Mouse (Mus musculus): Measurements from ENCODE around the gene Sprtn. TPM values are rescaled to one million over a fixed set of nuclear protein-coding genes. Genes with fewer than 3 reads are reported as not detected.

The Sprtn gene
- total RNA-seq, 2 experiments from 2014 or later = 6.6 to 8.8 TPM

DNA sequence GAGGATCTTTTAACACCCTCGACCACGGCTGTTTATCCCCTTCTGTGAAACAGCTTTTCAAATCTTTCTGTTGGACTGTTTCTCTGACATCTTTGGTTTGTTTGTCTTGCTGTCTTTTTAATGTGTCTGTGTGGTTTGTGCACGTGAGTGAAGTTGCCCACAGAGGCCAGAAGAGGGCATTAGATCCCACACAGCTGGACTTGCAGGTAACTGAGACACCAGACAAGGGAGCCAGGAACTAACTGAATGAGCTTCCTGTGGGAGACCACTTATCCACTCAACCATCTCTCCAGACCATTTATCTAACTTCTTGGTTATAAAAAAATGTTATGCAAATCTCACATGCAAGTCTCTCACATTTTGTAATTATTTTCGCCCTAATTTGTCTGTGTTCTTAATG, 33.0 kb downstream of the Sprtn start:
- intact Hi-C loops (cut with DNase I; ENCODE audit: low total_unique reads) = no loop called here

DNA sequence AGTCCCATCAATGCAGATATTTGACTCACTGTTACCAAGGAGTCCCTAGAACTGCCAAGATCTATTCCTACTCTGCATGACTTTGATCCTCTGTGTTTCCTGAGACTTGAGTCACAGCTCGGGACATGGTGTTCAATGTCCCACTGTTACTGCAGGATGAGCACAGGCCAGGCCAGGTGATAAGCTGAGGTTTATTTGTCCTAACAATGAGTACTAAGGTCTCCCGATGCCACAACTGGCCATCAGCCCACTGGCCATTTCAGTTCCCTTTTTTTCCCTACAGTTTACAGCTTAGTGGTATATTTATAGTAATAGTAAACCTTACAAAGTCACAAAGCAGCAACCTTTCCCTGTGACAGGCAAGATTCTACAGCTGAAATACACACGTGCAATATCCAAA, 34.7 kb downstream of the Sprtn start:
- DNase-seq = no peak
- intact Hi-C loops (cut with DNase I; ENCODE audit: low total_unique reads) = no loop called here

More for the DNA sequence above, 33.0 kb downstream of the Sprtn start:
- DNase-seq = no peak

- no peak for DNase-seq
- intact Hi-C loops (cut with DNase I; ENCODE audit: low total_unique reads) = no loop called here
Measured at GRCm38 (mm10) chr8:124935116-124935515, 37.4 kb downstream of the Sprtn start.

- no peak for DNase-seq
- intact Hi-C loops (cut with DNase I; ENCODE audit: low total_unique reads) = no loop called here
Measured at GRCm38 (mm10) chr8:124936699-124937098, 39.0 kb downstream of the Sprtn start.

GRCm38 (mm10) chr8:124937293-124937692, 39.6 kb downstream of the Sprtn start:
- intact Hi-C loops (cut with DNase I; ENCODE audit: low total_unique reads) = no loop called here

GRCm38 (mm10) chr8:124943801-124944200, 46.1 kb downstream of the Sprtn start:
- DNase-seq = no peak
- intact Hi-C loops (cut with DNase I; ENCODE audit: low total_unique reads) = loop anchor here (10.0 kb wide), 1 partner anchor 49 kb away; the partner anchor contains the start of genes Exoc8 and Sprtn

More at GRCm38 (mm10) chr8:124937293-124937692, 39.6 kb downstream of the Sprtn start:
- DNase-seq = no peak

DNA sequence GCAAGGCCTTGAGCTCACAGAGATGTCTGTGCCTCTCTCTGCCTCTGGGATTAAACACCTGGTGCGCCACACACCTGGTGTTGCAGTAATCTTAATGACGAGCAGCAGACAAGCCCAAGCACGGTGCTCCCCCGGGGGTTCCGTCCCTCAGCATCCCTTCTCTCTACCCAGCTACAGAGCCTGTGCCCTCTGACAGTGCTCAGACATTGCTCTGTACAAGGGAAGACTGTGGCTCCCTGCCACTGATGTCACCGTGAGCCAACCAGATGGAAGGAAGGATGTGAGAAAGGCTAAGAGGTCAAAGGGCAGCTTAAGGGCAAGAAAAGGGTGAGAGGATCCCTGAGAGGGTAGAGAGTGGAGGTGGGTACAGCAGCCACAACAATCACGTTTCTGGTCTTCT, 46.7 kb downstream of the Sprtn start:
- no peak for DNase-seq

GRCm38 (mm10) chr8:124947865-124948732, 50.4 kb downstream of the Sprtn start:
- intact Hi-C loops (cut with DNase I; ENCODE audit: low total_unique reads) = loop anchor here (5.0 to 10.0 kb wide), 2 partner anchors 36 to 53 kb away; partner anchors contain the start of genes Exoc8 and Sprtn
- peak; percentile 47 for DNase-seq

More for the DNA sequence above, 46.7 kb downstream of the Sprtn start:
- intact Hi-C loops (cut with DNase I; ENCODE audit: low total_unique reads) = loop anchor here (10.0 kb wide), 1 partner anchor 50 kb away; the partner anchor contains the start of genes Exoc8 and Sprtn

DNA sequence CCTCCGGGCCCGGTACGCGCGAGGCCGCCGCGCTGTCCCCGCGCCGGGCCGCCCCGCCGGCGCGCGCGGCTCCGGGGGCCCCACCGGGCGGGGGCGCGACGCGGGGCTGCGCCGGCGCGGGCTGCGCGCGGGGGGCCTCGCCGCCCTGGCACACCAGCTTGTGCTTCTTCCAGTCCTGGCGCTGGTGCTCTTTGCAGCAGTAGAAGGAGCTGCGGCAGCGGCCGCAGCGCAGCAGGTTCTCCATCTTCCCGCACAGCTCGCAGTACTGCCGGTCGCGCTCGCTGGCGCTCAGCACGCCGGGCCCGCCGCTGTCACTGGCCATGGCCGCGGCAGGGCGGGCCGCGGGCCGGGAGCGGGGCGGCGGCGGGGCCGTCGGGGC, 51.0 kb downstream of the Sprtn start:
- peak; percentile 25 for DNase-seq
- intact Hi-C loops (cut with DNase I; ENCODE audit: low total_unique reads) = loop anchor here (5.0 to 10.0 kb wide), 2 partner anchors 36 to 54 kb away; partner anchors contain the start of genes Exoc8 and Sprtn

- peak; percentile 82 for DNase-seq
- intact Hi-C loops (cut with DNase I; ENCODE audit: low total_unique reads) = loop anchor here (5.0 to 10.0 kb wide), 3 partner anchors 37 to 63 kb away; partner anchors contain the start of genes Exoc8, Sprtn and Tsnax
Measured at GRCm38 (mm10) chr8:124949209-124950068, 51.8 kb downstream of the Sprtn start, which contains the start of gene Egln1. Egln1 (minus strand) TSS chr8:124949324.

- intact Hi-C loops (cut with DNase I; ENCODE audit: low total_unique reads) = loop anchor here (5.0 kb wide), 1 partner anchor 62 kb away; the partner anchor contains the start of gene Tsnax
- DNase-seq = no peak
Measured at GRCm38 (mm10) chr8:124950069-124950456, 52.4 kb downstream of the Sprtn start.

- intact Hi-C loops (cut with DNase I; ENCODE audit: low total_unique reads) = loop anchor here (5.0 kb wide), 1 partner anchor 61 kb away; the partner anchor contains the start of gene Tsnax
- DNase-seq = no peak
Measured at GRCm38 (mm10) chr8:124950865-124951264, 53.2 kb downstream of the Sprtn start.

- intact Hi-C loops (cut with DNase I; ENCODE audit: low total_unique reads) = loop anchor here (5.0 kb wide), 1 partner anchor 59 kb away; the partner anchor contains the start of gene Tsnax
Measured at GRCm38 (mm10) chr8:124953188-124953587, 55.5 kb downstream of the Sprtn start.

GRCm38 (mm10) chr8:124954572-124955082, 56.9 kb downstream of the Sprtn start:
- no peak for DNase-seq
- intact Hi-C loops (cut with DNase I; ENCODE audit: low total_unique reads) = loop anchor here (5.0 kb wide), 1 partner anchor 58 kb away; the partner anchor contains the start of gene Tsnax

More at GRCm38 (mm10) chr8:124953188-124953587, 55.5 kb downstream of the Sprtn start:
- DNase-seq = no peak

Other genes with a start within 250 kb of the Sprtn start
- 10 to 100 TPM; 21.4 to 25.8 TPM for gene 2310022B05Rik, start 234.5 kb upstream of the Sprtn start, total RNA-seq (2021)
- gene Ttc13, start 175.9 kb upstream of the Sprtn start, total RNA-seq (2021) = 10 to 100 TPM; 16.9 to 22.3 TPM
- 1 to 10 TPM; 2.8 to 3.3 TPM for gene Arv1, start 175.7 kb upstream of the Sprtn start, total RNA-seq (2021)
- under 1 TPM; 0.66 to 1.00 TPM for gene Fam89a, start 146.1 kb upstream of the Sprtn start, total RNA-seq (2021)
- gene Trim67, start 104.8 kb upstream of the Sprtn start, total RNA-seq (2021) = under 1 TPM; 0.07 to 0.18 TPM
- gene Gnpat, start 34.9 kb upstream of the Sprtn start, total RNA-seq (2021) = 100 to 1,000 TPM in 1 of 2 experiments, 10 to 100 TPM in 1; 98.0 to 105 TPM
- 10 to 100 TPM; 25.1 to 30.6 TPM for gene 2810004N23Rik, start 34.8 kb upstream of the Sprtn start, total RNA-seq (2021)
- 1 to 10 TPM; 7.7 to 8.8 TPM for gene Exoc8, start 181 bp upstream of the Sprtn start, total RNA-seq (2021)
- gene Egln1, start 51.4 kb downstream of the Sprtn start, total RNA-seq (2021) = 10 to 100 TPM; 70.1 to 76.6 TPM
- 10 to 100 TPM; 64.3 to 67.1 TPM for gene Tsnax, start 115.1 kb downstream of the Sprtn start, total RNA-seq (2021)
- gene Disc1, start 156.3 kb downstream of the Sprtn start, total RNA-seq (2021) = 1 to 10 TPM; 1.8 to 2.1 TPM